Mouse (Mus musculus): Measurements from ENCODE around the gene Rgl1.

Gene Rgl1

GRCm38 (mm10) chr1:152538817-152539216, 227.3 kb downstream of the Rgl1 start:
- DNase-seq = peak; percentile 73 to 80

DNA sequence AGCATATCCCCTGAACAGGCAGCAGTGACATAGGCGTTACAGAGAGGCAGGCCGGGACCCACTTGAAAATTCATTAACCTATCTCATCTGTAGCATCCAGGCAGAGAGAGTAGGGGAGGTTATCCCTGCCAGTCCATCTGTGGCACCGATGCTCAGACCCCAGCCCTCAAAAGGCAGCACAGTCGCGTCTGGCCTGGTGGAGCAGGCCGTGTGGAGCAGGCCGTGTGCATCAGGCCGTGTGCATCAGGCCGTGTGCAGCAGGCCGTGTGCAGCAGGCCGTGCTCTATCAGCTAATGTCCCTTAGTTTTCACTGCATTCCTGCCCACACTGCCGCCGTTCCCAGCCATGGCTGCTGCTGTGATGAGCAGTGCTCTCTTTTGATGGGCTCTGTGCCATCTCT, 229.0 kb downstream of the Rgl1 start:
- DNase-seq = no peak

GRCm38 (mm10) chr1:152536416-152537018, 229.6 kb downstream of the Rgl1 start:
- DNase-seq = peak; percentile 54 to 57

- DNase-seq = peak; percentile 72 to 82
Measured at GRCm38 (mm10) chr1:152534531-152534930, 231.6 kb downstream of the Rgl1 start.

- peak; percentile 39 to 45 for DNase-seq
Measured at GRCm38 (mm10) chr1:152531498-152531897, 234.7 kb downstream of the Rgl1 start.

GRCm38 (mm10) chr1:152528778-152529177, 237.4 kb downstream of the Rgl1 start:
- DNase-seq = no peak

DNA sequence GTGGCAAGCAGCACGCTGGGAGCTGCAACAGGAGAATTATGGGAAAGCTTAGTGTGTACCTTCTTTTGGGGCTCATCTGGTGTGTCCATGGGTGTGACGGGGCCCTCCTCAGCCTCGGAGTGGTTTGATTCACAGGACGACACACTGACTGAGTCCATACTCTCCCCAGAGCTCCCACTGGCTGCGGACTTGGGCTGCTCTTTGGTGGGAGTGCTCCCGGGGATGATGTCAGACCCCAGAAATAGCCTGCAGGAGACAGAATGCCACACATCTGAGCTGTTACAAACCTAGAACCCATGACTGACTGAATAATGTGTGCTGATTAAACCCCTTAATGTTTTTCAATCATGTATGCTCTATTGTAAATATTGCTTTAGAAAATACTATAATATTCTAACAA, 237.9 kb downstream of the Rgl1 start:
- DNase-seq = no peak

GRCm38 (mm10) chr1:152526154-152526553, 240.0 kb downstream of the Rgl1 start:
- DNase-seq = no peak

DNA sequence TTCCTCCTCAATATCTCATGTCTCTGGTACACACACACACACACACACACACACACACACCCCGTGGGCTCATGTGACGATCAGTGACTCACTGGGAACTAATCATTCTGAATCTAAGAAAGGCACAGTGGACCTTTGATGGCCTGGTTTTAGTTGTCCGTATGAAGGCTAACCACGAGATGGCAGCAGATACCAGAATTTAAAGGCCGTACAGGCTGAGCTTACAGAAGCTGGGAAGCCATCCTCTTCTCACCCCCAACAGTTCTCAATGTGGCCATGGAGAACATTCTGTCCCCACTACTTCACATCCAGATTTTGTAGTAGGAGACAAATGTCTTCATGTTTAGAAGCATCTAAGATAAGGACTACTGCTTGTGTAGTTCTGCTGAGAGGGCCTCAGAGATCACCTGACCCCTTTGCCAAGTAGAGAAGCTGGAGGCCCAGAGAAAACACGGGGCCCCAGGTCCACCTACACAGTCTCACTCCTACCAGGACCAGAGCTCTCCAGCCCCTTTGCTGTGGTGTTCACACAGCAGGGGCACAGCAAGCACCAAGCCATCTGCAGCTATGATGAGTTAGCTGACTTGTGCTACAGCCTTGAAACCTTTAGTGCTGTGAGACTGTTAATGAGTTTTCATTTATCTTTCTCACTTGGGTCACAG, 241.0 kb downstream of the Rgl1 start:
- peak; percentile 68 to 75 for DNase-seq

GRCm38 (mm10) chr1:152524098-152524892, 241.9 kb downstream of the Rgl1 start:
- DNase-seq = no peak

GRCm38 (mm10) chr1:152523292-152523691, 242.9 kb downstream of the Rgl1 start:
- no peak for DNase-seq

- no peak for DNase-seq
Measured at GRCm38 (mm10) chr1:152522226-152522625, 243.9 kb downstream of the Rgl1 start.

- peak; percentile 65 to 84 for DNase-seq
Measured at GRCm38 (mm10) chr1:152520798-152521575, 245.2 kb downstream of the Rgl1 start.

GRCm38 (mm10) chr1:152518971-152519370, 247.2 kb downstream of the Rgl1 start:
- peak; percentile 57 to 72 for DNase-seq

DNA sequence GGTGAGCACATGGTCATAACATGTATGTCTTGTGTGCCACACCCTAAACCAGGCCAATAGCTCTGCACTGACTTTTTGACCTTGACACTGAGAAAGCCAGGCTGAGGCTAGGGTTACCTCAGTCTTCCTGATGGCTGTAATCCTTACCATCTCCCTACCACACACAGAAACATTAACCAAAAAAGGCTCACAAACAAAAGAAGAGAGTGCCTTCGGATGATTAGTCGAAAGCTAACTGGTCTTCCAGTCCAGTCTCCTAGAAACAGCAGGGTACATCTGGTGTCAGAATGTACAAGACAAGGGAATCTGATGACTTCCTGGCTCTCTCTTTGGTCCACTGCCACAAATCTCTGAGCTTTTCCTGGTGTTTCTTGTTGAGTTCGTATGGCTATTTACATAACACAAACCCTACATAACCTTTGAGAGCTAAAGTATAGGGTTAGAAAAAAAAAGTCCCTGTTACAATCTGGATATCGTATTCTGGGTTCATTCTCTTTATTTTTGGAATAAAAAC, 249.0 kb downstream of the Rgl1 start:
- no peak for DNase-seq

- no peak for DNase-seq
Measured at GRCm38 (mm10) chr1:152514256-152514655, 251.9 kb downstream of the Rgl1 start.

DNA sequence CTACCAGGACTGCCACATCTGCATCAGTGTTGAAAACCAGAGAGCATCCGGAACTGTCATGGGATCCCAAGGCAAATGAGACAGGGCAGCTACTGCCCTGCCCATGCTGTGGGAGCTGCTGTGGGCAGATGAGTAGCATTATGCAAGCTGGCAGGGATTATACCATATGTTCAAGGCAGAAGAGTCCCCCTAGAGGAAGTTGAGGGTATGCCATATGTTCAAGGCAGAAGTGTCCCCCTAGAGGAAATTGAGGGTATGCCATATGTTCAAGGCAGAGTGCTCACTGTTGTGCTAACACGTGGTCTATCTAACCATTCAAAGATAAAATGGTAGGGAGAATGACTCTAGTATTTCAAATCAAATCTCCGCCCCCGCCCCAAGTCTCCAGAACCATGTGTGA, 254.9 kb downstream of the Rgl1 start:
- peak; percentile 41 to 58 for DNase-seq

DNA sequence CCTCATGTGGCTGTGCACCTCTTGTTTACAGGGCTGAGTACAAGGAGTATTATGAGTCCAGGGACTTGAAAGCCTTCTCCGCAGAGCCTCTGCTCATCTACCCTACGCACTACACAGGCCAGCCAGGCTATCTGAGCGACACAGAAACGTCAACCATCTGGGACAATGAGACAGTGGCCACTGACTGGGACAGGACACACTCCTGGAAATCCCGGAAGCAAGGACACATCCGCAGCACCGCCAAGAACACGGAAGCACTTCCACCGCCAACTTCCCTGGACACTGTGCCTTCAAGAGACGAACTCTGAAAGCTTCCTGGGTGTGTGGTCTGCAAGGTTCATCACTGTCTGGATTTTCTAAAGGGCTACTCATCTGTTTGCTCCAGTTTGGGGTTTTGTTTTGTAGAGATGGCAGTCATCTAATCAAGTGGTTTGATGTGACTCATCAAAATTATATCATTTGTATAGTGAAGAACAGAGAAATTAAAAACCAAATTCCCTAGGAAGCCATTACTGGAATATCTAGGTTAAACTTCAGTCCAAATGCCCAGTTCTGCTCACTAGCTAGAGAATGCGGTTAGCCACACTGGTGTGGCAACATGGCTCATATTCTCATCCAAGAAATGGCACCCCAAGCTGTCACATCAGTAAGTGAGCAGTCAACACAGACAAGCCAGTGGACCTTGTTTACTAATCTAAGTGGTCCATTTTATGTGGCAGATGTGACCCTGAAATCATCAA, 257.5 kb downstream of the Rgl1 start:
- DNase-seq = no peak

DNA sequence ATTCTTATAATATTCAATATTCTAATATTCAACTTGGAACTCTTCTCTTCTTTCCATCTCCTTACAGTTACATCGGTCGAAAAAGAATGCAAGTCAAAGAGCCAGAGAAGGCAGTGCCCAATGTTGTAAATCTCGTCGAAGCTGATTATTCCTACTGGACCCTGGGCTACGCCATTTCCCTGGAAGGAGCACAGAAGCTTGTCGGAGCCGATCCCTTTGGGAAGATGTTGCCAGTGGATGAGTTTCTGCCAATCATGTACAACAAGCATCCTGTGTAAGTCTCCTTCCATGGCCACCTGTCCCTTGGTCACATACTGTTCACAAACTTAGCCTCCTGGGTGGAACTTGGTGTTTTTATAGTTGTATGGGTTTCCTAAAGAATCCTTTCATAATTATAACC, 259.4 kb downstream of the Rgl1 start:
- DNase-seq = no peak

GRCm38 (mm10) chr1:152506175-152506574, 260.0 kb downstream of the Rgl1 start:
- DNase-seq = no peak

DNA sequence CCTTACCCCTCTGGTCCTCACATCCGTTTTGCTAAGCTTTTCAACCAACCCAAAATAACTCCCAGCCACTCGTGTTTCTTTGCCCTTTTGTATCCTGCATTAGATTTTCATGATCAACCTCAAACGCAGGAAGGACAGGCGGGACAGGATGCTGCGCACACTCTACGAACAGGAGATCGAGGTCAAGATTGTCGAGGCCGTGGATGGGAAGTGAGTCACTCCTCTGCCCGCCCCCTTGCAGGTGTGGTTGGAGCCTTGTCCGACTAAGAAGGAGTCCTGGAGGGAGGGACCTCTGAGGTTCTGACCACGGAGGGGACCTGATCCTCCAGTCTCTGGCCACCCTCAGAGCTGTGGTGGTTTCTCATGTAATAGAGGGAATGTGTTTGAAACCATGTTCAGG, 266.3 kb downstream of the Rgl1 start:
- DNase-seq = peak; percentile 52 to 73

- peak; percentile 71 to 81 for DNase-seq
Measured at GRCm38 (mm10) chr1:152497581-152497980, 268.6 kb downstream of the Rgl1 start.
